Mouse (Mus musculus): ENCODE data around the gene Pdss2. TPM values are rescaled to one million over a fixed set of nuclear protein-coding genes. Genes with fewer than 3 reads are reported as not detected.

Pdss2 gene
- total RNA-seq, 2 experiments from 2014 or later, result 17.6 to 17.8 TPM

DNA sequence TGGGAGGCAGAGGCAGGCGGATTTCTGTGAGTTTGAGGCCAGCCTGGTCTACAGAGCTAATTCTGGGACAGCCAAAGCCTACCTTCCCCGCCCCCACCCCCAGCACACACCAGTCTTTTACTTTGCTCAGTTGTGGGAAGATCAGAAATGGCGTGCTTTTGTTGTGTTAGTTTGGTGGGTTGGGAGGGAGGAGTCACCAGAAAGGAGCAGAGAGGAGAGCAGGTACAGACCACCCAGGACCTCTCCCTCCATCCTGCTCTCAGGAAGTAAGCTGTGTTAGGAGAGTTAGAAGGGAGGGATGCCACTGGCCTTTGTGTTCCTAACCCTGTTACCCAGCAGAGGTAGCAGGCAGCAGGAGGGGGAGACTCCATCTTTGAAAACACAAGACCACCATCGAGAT lies 285.8 kb downstream of the Pdss2 start:
- DNase-seq (ENCODE audit: low spot score in 2 of 2), result no peak
- Histone ChIP-seq H3K27ac (no peak overlapping the region), H3K4me3 (no peak overlapping the region)
- TF ChIP-seq CTCF (conservative IDR thresholded peaks at IDR 0.05), result no peak

DNA sequence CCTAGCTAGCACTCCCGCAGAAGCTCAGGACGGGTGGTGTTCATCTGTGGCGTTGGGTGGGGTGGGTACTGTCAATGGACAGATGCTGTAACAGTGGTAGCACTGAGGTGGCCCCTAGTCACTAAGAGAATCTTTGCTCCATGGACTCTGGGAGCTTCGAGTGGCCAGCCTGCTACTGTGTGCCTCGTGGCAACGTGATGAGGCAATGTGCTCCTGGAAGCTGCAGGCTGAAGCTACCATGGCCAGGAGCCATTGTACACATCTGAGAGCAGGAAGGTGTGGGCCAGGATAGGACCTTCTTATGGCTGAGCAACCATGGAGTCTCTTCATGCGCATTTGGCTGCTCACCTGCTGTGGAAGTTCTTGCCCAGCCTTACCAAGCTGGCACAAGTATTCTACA lies 287.9 kb downstream of the Pdss2 start:
- Histone ChIP-seq H3K4me3 (no peak overlapping the region), H3K27ac (no peak overlapping the region)
- no peak for DNase-seq (ENCODE audit: low spot score in 2 of 2)
- TF ChIP-seq CTCF (conservative IDR thresholded peaks at IDR 0.05), result no peak

DNA sequence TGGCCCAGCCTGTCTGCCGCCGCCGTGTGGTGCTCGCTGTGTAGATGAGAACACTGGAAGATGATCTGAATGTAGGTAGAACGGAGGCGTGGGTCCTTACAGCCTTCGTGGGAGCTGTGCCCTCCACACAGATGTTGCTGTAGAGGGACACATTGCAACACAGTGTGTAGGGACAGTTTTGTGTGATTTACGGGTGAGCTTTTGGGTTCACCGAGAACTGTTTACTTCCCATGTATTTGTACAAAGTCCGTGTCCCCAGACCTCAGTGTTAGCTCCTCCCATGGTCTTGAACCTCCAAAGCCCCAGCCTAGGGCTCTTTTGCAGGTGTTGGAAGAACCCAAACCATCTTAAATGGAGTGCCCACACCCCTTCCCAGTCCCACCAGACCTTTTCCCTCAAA lies 291.7 kb downstream of the Pdss2 start:
- TF ChIP-seq CTCF (conservative IDR thresholded peaks at IDR 0.05), result no peak
- DNase-seq (ENCODE audit: low spot score in 2 of 2), result no peak
- Histone ChIP-seq H3K4me3 (no peak overlapping the region), H3K27ac (no peak overlapping the region)

Other genes starting within 250 kb of the Pdss2 start
- gene Sobp, start 47.0 kb upstream of the Pdss2 start, total RNA-seq (2021), result 10 to 100 TPM; 83.3 to 83.8 TPM
- gene 9030612E09Rik, start 46.8 kb upstream of the Pdss2 start, total RNA-seq (2021), result 1 to 10 TPM; 1.8 to 2.1 TPM

Measured in layer of hippocampus, adult 2 months (tissue).